Mouse (Mus musculus) heart, postnatal 14 days (tissue): ENCODE measurements around the gene Fam196b. TPM values are rescaled to one million over a fixed set of nuclear protein-coding genes. Genes with fewer than 3 reads are reported as not detected.

ENCODE experiments used
- DNase-seq, 2 experiments: peaks; one replicate each; pipeline ENCODE4 v3.0.0; 2021 to 2022
- intact Hi-C: fragments of 180-260 bp; cut with DNase I; formaldehyde crosslinking; loops from one replicate; pipeline ENCODE4 v1.15.1; 2025
- total RNA-seq, 2 experiments: library from RNA; stranded (reverse); gene quantifications; 2 replicates each; pipeline ENCODE4 v1.2.3; 2021

Fam196b gene
- total RNA-seq, 2 experiments from 2014 or later = not detected

GRCm38 (mm10) chr11:34319282-34319681 is 4.7 kb downstream of the Fam196b start:
- intact Hi-C loops = no loop called here
- DNase-seq = no peak

GRCm38 (mm10) chr11:34323664-34324063 is 9.0 kb downstream of the Fam196b start:
- DNase-seq = peak in 1 of 2 experiments; percentile 1
- intact Hi-C loops = no loop called here

GRCm38 (mm10) chr11:34332344-34333031 is 17.9 kb downstream of the Fam196b start:
- intact Hi-C loops = no loop called here
- DNase-seq = no peak

- intact Hi-C loops = no loop called here
- no peak for DNase-seq
Measured at GRCm38 (mm10) chr11:34337907-34338306, 23.3 kb downstream of the Fam196b start.

GRCm38 (mm10) chr11:34339693-34340092 is 25.1 kb downstream of the Fam196b start:
- DNase-seq = no peak
- intact Hi-C loops = no loop called here

GRCm38 (mm10) chr11:34343742-34344307 is 29.2 kb downstream of the Fam196b start:
- no peak for DNase-seq
- intact Hi-C loops = no loop called here

- DNase-seq = no peak
- intact Hi-C loops = no loop called here
Measured at GRCm38 (mm10) chr11:34344310-34344709, 29.7 kb downstream of the Fam196b start.

- intact Hi-C loops = no loop called here
- DNase-seq = peak; percentile 26 to 63
Measured at GRCm38 (mm10) chr11:34348287-34348918, 33.8 kb downstream of the Fam196b start.

- no peak for DNase-seq
- intact Hi-C loops = no loop called here
Measured at GRCm38 (mm10) chr11:34349453-34350056, 34.9 kb downstream of the Fam196b start.

- intact Hi-C loops = no loop called here
- no peak for DNase-seq
Measured at GRCm38 (mm10) chr11:34355406-34355805, 40.8 kb downstream of the Fam196b start.

- intact Hi-C loops = no loop called here
- no peak for DNase-seq
Measured at GRCm38 (mm10) chr11:34356109-34356508, 41.5 kb downstream of the Fam196b start.

- DNase-seq = no peak
- intact Hi-C loops = no loop called here
Measured at GRCm38 (mm10) chr11:34372224-34372623, 57.6 kb downstream of the Fam196b start.

GRCm38 (mm10) chr11:34375557-34375956 is 60.9 kb downstream of the Fam196b start:
- no peak for DNase-seq
- intact Hi-C loops = no loop called here

GRCm38 (mm10) chr11:34377649-34378048 is 63.0 kb downstream of the Fam196b start:
- intact Hi-C loops = no loop called here
- DNase-seq = no peak

- intact Hi-C loops = no loop called here
- no peak for DNase-seq
Measured at GRCm38 (mm10) chr11:34383501-34383900, 68.9 kb downstream of the Fam196b start.

- intact Hi-C loops = no loop called here
Measured at GRCm38 (mm10) chr11:34384178-34384577, 69.6 kb downstream of the Fam196b start.

GRCm38 (mm10) chr11:34385001-34385688 is 70.5 kb downstream of the Fam196b start:
- no peak for DNase-seq
- intact Hi-C loops = no loop called here

More at GRCm38 (mm10) chr11:34384178-34384577, 69.6 kb downstream of the Fam196b start:
- DNase-seq = no peak

- DNase-seq = no peak
- intact Hi-C loops = no loop called here
Measured at GRCm38 (mm10) chr11:34389261-34390116, 74.9 kb downstream of the Fam196b start.

- intact Hi-C loops = no loop called here
- no peak for DNase-seq
Measured at GRCm38 (mm10) chr11:34392105-34392504, 77.5 kb downstream of the Fam196b start.

GRCm38 (mm10) chr11:34395802-34396201 is 81.2 kb downstream of the Fam196b start:
- DNase-seq = no peak
- intact Hi-C loops = no loop called here
